Mouse (Mus musculus): Measurements from ENCODE around the gene Polr2j. TPM values are rescaled to one million over a fixed set of nuclear protein-coding genes. Genes with fewer than 3 reads are reported as not detected.
A peak's percentile ranks its signal among the peaks of the same experiment; 100 is the strongest.

The Polr2j gene
- total RNA-seq (2021): 10 to 100 TPM; 86.2 to 86.3 TPM
- long read RNA-seq, experiment 1, transcript Polr2j-201 (4 exons, 646 nt): major isoform, 51 of 52 reads
- long read RNA-seq, experiment 1, partial matches to known transcripts: 0 of 52 reads
- long read RNA-seq, experiment 1, other reads (novel, unspliced or antisense): 1 of 52 reads
- long read RNA-seq, experiment 2, transcript Polr2j-201 (4 exons, 646 nt): major isoform, 34 of 37 reads
- long read RNA-seq, experiment 2, partial matches to known transcripts: 0 of 37 reads
- long read RNA-seq, experiment 2, other reads (novel, unspliced or antisense): 2 of 37 reads

- intact Hi-C loops (cut with DNase I): loop anchor here (1.0 kb wide), 1 partner anchor 20 kb away; the partner anchor contains the start of genes Alkbh4 and Lrwd1
- DNase-seq (ENCODE audit: low spot score in 2 of 2): peak; percentile 97 to 98
Measured at GRCm38 (mm10) chr5:136115891-136116783, at the start of gene Polr2j. TSS of gene Polr2j (plus strand) at chr5:136116631.

- DNase-seq (ENCODE audit: low spot score in 2 of 2): no peak
- intact Hi-C loops (cut with DNase I): no loop called here
Measured at GRCm38 (mm10) chr5:136069411-136069810, 47.0 kb upstream of the Polr2j start.

- no peak for DNase-seq (ENCODE audit: low spot score in 2 of 2)
- intact Hi-C loops (cut with DNase I): no loop called here
Measured at GRCm38 (mm10) chr5:136073051-136073450, 43.4 kb upstream of the Polr2j start.

- no peak for DNase-seq (ENCODE audit: low spot score in 2 of 2)
- intact Hi-C loops (cut with DNase I): no loop called here
Measured at GRCm38 (mm10) chr5:136073526-136073925, 42.9 kb upstream of the Polr2j start.

- intact Hi-C loops (cut with DNase I): no loop called here
- no peak for DNase-seq (ENCODE audit: low spot score in 2 of 2)
Measured at GRCm38 (mm10) chr5:136075076-136075475, 41.4 kb upstream of the Polr2j start.

- DNase-seq (ENCODE audit: low spot score in 2 of 2): peak in 1 of 2 experiments; percentile 48
- intact Hi-C loops (cut with DNase I): no loop called here
Measured at GRCm38 (mm10) chr5:136076284-136076683, 40.1 kb upstream of the Polr2j start.

- intact Hi-C loops (cut with DNase I): no loop called here
- no peak for DNase-seq (ENCODE audit: low spot score in 2 of 2)
Measured at GRCm38 (mm10) chr5:136077001-136077550, 39.4 kb upstream of the Polr2j start.

- intact Hi-C loops (cut with DNase I): no loop called here
- no peak for DNase-seq (ENCODE audit: low spot score in 2 of 2)
Measured at GRCm38 (mm10) chr5:136078136-136078535, 38.3 kb upstream of the Polr2j start.

GRCm38 (mm10) chr5:136082345-136082744 is 34.1 kb upstream of the Polr2j start:
- intact Hi-C loops (cut with DNase I): no loop called here

GRCm38 (mm10) chr5:136083669-136084107 is 32.7 kb upstream of the Polr2j start, which contains the start of gene Rasa4:
TSS of gene Rasa4 (plus strand) at chr5:136083916.
- intact Hi-C loops (cut with DNase I): no loop called here

More at GRCm38 (mm10) chr5:136082345-136082744, 34.1 kb upstream of the Polr2j start:
- DNase-seq (ENCODE audit: low spot score in 2 of 2): no peak

GRCm38 (mm10) chr5:136084144-136084881 is 32.1 kb upstream of the Polr2j start:
- intact Hi-C loops (cut with DNase I): no loop called here
- DNase-seq (ENCODE audit: low spot score in 2 of 2): no peak

More at GRCm38 (mm10) chr5:136083669-136084107, 32.7 kb upstream of the Polr2j start, which contains the start of gene Rasa4:
- peak; percentile 94 to 96 for DNase-seq (ENCODE audit: low spot score in 2 of 2)

- no peak for DNase-seq (ENCODE audit: low spot score in 2 of 2)
- intact Hi-C loops (cut with DNase I): no loop called here
Measured at GRCm38 (mm10) chr5:136084891-136085651, 31.4 kb upstream of the Polr2j start.

- intact Hi-C loops (cut with DNase I): no loop called here
- DNase-seq (ENCODE audit: low spot score in 2 of 2): no peak
Measured at GRCm38 (mm10) chr5:136086290-136086689, 30.1 kb upstream of the Polr2j start.

GRCm38 (mm10) chr5:136088821-136089575 is 27.4 kb upstream of the Polr2j start:
- no peak for DNase-seq (ENCODE audit: low spot score in 2 of 2)
- intact Hi-C loops (cut with DNase I): no loop called here

- intact Hi-C loops (cut with DNase I): no loop called here
- no peak for DNase-seq (ENCODE audit: low spot score in 2 of 2)
Measured at GRCm38 (mm10) chr5:136091927-136092326, 24.5 kb upstream of the Polr2j start.

- DNase-seq (ENCODE audit: low spot score in 2 of 2): no peak
- intact Hi-C loops (cut with DNase I): no loop called here
Measured at GRCm38 (mm10) chr5:136094249-136095010, 22.0 kb upstream of the Polr2j start.

GRCm38 (mm10) chr5:136095089-136095488 is 21.3 kb upstream of the Polr2j start:
- no peak for DNase-seq (ENCODE audit: low spot score in 2 of 2)
- intact Hi-C loops (cut with DNase I): no loop called here
